Mouse (Mus musculus) stomach, postnatal 0 days (tissue): ENCODE results near the gene Mtfp1.

ENCODE experiments used
- CTCF ChIP-seq: IDR thresholded peaks from 2 replicates; pipeline ENCODE4 v1.5.1; 2016; ENCODE audit warnings: antibody characterized with exemption, low read depth, mild to moderate bottlenecking, moderate library complexity
- EP300 ChIP-seq: optimal IDR thresholded peaks from 2 replicates; pipeline ENCODE3; 2016; ENCODE audit warnings: antibody characterized with exemption

DNA sequence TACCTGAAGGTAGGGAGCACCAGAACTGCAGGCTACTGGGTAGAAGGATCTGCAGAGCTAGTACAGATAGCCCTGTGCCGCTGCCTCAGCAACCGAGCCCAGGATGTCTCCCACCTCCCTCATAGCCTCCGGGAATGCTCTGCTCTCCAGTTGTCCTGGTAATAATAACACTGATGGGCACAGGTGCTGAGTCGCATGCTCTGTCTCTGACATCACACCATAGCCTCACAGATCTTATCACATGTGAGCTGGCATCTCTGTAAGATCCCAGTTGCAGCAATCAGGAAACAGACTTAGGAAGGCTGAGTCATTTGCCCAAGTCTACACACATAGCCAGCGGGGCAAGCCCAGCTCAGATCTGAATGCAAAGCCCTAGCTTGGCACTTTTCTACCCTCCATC is 6.6 kb upstream of the Mtfp1 start:
- TF ChIP-seq CTCF (no peak), EP300 (no peak)
